Mouse (Mus musculus) megakaryocyte, embryonic 14.5 days (primary cell): ENCODE results near the gene Spg21. TPM values are rescaled to one million over a fixed set of nuclear protein-coding genes. Genes with fewer than 3 reads are reported as not detected.

Experiments
- H3K27me3 ChIP-seq: replicated peaks from 2 replicates; pipeline ENCODE3; 2012; ENCODE audit warnings: inconsistent platforms
- H3K36me3 ChIP-seq: replicated peaks from 2 replicates; pipeline ENCODE3; 2012; ENCODE audit warnings: low read length, inconsistent platforms, mixed read lengths
- H3K4me1 ChIP-seq: 2 replicates; pipeline ENCODE4 v1.6.1; 2012; ENCODE audit warnings: inconsistent platforms
- H3K4me3 ChIP-seq: replicated peaks from 2 replicates; pipeline ENCODE3; 2012; ENCODE audit warnings: moderate library complexity, mild to moderate bottlenecking, inconsistent platforms
- H3K9me3 ChIP-seq: 2 replicates; pipeline ENCODE4 v1.6.1; 2012; ENCODE audit warnings: inconsistent platforms
- FLI1 ChIP-seq: IDR thresholded peaks from 2 replicates; pipeline ENCODE4 v1.6.1; 2012; ENCODE audit warnings: low read length, inconsistent platforms, mixed read lengths
- GATA1 ChIP-seq: IDR thresholded peaks from 3 replicates; pipeline ENCODE4 v1.6.1; 2012; ENCODE audit warnings: mixed read lengths, low read length, inconsistent platforms, borderline replicate concordance
- polyA plus RNA-seq: library from polyadenylated mRNA; stranded (reverse); fragments of >175 nt; gene quantifications from 2 replicates; pipeline ENCODE4 v1.2.3, GENCODE M21; 2012; ENCODE audit warnings: low replicate concordance; ENCODE audit not compliant: insufficient read depth

The Spg21 gene
- polyA plus RNA-seq, 1 experiment: 10.3 TPM

DNA sequence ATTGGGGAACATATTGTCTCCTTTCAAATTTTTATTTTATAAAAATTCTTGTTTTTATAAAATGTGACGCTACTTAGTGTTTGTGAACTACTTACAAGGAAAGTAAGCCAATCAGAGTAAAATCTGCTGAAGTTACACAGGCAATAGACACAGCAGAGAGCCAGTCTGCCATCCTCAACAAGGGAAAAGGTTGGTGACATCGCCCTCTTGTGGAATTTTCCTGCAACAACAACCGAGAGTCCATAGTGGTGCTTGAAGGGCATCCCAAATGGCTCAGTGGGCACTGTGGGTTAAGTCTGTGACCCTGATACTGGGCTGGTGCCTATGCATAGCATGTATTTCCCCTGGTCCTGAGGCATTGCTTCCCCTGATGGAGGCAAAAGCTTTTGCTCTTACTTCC, 28.5 kb upstream of the Spg21 start:
- TF ChIP-seq FLI1: no peak
- no peak for TF ChIP-seq GATA1
- Histone ChIP-seq H3K9me3 (no peaks in the 10 kb centered on the region), H3K4me3 (no peak overlapping the region), H3K36me3 (no peaks in the 10 kb centered on the region), H3K27me3 (peaks cover 3% of the 10 kb centered on the region), H3K4me1 (peaks cover 26% of the 10 kb centered on the region)

- H3K4me3 ChIP-seq: no peak overlapping the region
- peaks cover 32% of the 10 kb centered on the region for H3K4me1 ChIP-seq
- H3K27me3 ChIP-seq: peaks cover 3% of the 10 kb centered on the region
- no peak for TF ChIP-seq GATA1
- no peak for TF ChIP-seq FLI1
- no peaks in the 10 kb centered on the region for H3K9me3 ChIP-seq
- H3K36me3 ChIP-seq: peaks cover 14% of the 10 kb centered on the region
Observed at GRCm38 (mm10) chr9:65434140-65434539, 26.6 kb upstream of the Spg21 start.

- Histone ChIP-seq H3K27me3 (peaks cover 3% of the 10 kb centered on the region), H3K4me3 (peak overlapping the region; percentile 50), H3K36me3 (peaks cover 23% of the 10 kb centered on the region), H3K9me3 (no peaks in the 10 kb centered on the region), H3K4me1 (peaks cover 32% of the 10 kb centered on the region)
- TF ChIP-seq FLI1 (no peak), GATA1 (no peak)
Observed at GRCm38 (mm10) chr9:65435211-65435610, 25.5 kb upstream of the Spg21 start.

DNA sequence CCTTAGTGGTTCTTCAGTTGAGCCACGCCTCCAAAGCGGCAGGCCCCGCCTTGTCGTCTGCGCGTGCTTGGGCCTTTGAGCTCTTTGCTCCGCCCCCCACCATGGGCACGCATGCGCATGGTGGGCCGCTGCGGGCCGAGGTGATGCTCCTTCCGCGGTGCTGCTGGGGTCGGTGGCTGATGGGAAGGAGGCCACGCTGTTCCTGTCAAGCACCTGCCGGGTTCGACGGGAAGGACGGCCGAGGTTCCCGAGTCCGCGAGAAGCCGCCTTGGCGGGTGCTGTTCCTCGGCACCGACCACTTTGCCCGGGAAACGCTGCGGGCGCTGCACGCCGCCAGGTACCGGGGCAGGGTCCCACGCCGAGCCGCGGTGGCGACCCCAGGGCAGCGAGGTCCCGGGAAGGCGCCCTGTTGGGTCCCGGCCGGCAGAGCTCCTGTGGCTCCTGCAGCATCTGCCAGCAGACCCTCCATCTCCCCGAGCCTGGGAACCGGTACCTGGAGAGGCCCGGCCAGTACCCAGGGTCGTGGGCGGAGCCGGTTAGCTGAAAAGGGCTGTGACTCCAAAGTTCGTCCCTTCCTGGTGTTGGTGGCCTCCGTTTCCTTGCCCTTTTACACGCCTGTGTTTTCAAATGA, 25.0 kb upstream of the Spg21 start, which contains the start of gene Mtfmt:
TSS of gene Mtfmt (plus strand) at position 112 of the 631 bp plus-strand sequence.
- Histone ChIP-seq H3K4me3 (peak within 1 kb of the TSS; percentile 99), H3K4me1 (peaks cover 32% of the 10 kb centered on the region), H3K36me3 (peaks cover 29% of the 10 kb centered on the region), H3K9me3 (no peaks in the 10 kb centered on the region), H3K27me3 (peaks cover 3% of the 10 kb centered on the region)
- TF ChIP-seq FLI1: no peak
- no peak for TF ChIP-seq GATA1

DNA sequence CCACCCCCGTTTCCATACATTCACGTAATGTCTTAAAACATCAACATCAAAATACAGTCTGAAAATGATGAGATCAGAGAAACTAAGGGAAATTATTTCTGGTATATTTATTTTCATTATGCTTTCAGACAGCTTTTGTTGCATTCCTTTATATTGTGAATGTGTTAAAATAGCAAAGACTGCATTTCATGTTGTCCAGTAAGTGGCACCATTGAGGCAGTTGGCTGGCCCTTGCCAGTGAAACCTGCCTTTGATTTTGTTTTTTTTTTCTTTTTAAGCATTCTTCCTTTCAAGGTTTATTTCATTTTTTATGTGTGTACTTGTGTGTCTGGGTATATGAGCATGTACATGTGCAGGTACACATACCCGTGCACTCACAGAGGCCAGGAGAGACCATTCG, 16.1 kb upstream of the Spg21 start:
- Histone ChIP-seq H3K4me1 (peaks cover 10% of the 10 kb centered on the region), H3K9me3 (no peaks in the 10 kb centered on the region), H3K36me3 (peaks cover 97% of the 10 kb centered on the region), H3K27me3 (no peaks in the 10 kb centered on the region), H3K4me3 (no peak overlapping the region)
- TF ChIP-seq GATA1: no peak
- no peak for TF ChIP-seq FLI1

- H3K4me3 ChIP-seq: no peak overlapping the region
- H3K36me3 ChIP-seq: peaks cover 95% of the 10 kb centered on the region
- H3K27me3 ChIP-seq: no peaks in the 10 kb centered on the region
- peaks cover 26% of the 10 kb centered on the region for H3K4me1 ChIP-seq
- no peaks in the 10 kb centered on the region for H3K9me3 ChIP-seq
- TF ChIP-seq FLI1: no peak
- no peak for TF ChIP-seq GATA1
Observed at GRCm38 (mm10) chr9:65447951-65448350, 12.8 kb upstream of the Spg21 start.

DNA sequence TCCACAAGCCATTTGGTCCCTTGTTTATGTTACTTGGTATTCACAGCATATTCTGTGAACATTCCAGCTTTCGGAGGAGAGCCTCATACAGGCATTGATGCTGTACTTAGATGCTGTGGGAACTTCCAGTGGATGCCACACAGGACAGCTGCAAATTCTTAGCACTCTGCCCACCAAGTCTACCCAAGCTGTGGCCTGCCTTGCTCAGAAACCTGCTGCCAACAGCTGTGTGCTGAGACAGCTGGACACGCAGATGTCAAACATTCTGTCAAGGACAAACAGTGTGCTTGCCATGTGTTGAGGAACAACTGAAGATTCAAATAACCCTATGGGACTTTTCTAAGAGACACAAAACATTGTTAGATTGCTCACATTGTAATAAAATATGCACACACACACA, 1.8 kb upstream of the Spg21 start:
- Histone ChIP-seq H3K4me1 (peaks cover 22% of the 10 kb centered on the region), H3K27me3 (peaks cover 30% of the 10 kb centered on the region), H3K4me3 (no peak overlapping the region), H3K36me3 (peaks cover 4% of the 10 kb centered on the region), H3K9me3 (no peaks in the 10 kb centered on the region)
- TF ChIP-seq GATA1 (no peak), FLI1 (no peak)

DNA sequence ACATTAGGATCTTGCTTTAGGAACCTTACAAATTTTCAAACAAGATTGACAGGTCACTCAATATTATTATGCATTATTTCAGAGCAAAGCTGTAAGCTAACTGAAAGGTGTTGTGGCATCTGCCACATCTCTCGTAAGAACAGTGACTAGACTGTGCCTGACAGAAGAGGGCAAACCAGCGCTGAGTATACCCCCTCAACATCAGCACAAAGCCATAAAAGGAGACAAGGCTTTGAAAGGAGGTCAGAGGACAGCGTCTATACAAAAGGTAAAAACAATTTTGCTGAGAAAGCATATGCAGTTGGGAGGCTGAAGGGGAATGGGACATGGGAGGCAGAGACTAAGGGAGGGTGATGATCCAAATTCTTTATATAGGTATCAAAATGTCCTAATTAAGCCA, 549 bp upstream of the Spg21 start:
- H3K9me3 ChIP-seq: no peaks in the 10 kb centered on the region
- peaks cover 4% of the 10 kb centered on the region for H3K36me3 ChIP-seq
- peaks cover 22% of the 10 kb centered on the region for H3K4me1 ChIP-seq
- H3K27me3 ChIP-seq: peaks cover 30% of the 10 kb centered on the region
- peak overlapping the region; percentile 53 for H3K4me3 ChIP-seq
- TF ChIP-seq GATA1: no peak
- no peak for TF ChIP-seq FLI1

DNA sequence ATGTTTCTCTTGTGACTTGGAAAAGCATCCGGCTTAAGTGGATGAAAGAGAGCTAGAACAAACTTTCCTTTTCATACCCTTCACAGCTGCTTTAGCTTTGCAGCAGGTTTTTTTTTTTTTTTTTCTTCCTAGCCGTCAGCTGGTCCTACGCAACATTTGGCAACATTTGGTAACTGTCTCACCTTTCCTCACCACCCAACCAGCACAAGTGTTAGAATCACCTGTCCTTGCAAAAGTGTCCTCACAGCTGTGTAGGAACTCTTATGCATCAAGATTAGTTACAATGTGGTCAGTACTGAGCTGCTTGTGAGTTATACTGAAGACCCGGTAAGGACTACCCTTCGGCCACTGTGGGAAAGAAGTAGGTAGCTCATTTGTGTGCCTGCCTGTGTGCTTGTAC, 1.8 kb downstream of the Spg21 start:
- TF ChIP-seq FLI1 (no peak), GATA1 (no peak)
- H3K27me3 ChIP-seq: peaks cover 19% of the 10 kb centered on the region
- H3K9me3 ChIP-seq: peaks cover 3% of the 10 kb centered on the region; the same call in 1 of the 2 replicates
- peaks cover 22% of the 10 kb centered on the region for H3K4me1 ChIP-seq
- no peak overlapping the region for H3K4me3 ChIP-seq
- peaks cover 20% of the 10 kb centered on the region for H3K36me3 ChIP-seq

DNA sequence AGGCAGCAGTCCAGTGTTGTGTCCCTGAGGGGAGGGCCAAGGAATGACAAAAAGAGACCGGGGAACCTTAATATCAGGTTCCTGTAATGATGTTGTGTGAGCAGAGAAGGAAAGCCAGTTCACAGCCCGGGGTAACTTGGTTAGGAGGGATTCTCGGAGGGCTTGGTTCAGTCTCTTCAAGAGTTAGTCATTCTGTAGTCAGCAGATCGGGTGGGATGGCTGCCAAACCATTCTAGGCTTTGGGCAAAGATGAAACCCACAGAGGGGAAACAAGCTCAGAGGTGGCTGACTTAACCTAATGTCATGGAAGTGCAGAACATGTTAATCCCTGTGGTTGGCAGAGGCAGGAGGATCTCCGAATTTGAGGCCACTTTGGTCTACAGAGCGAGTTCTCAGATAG, 3.4 kb downstream of the Spg21 start:
- Histone ChIP-seq H3K4me1 (peaks cover 22% of the 10 kb centered on the region), H3K27me3 (peaks cover 5% of the 10 kb centered on the region), H3K9me3 (peaks cover 3% of the 10 kb centered on the region; the same call in 1 of the 2 replicates), H3K4me3 (no peak overlapping the region), H3K36me3 (peaks cover 33% of the 10 kb centered on the region)
- TF ChIP-seq FLI1 (no peak), GATA1 (no peak)

GRCm38 (mm10) chr9:65465241-65465640, 4.5 kb downstream of the Spg21 start:
- Histone ChIP-seq H3K27me3 (no peaks in the 10 kb centered on the region), H3K4me1 (peaks cover 20% of the 10 kb centered on the region), H3K9me3 (peaks cover 3% of the 10 kb centered on the region; the same call in 1 of the 2 replicates), H3K36me3 (peaks cover 43% of the 10 kb centered on the region), H3K4me3 (no peak overlapping the region)
- no peak for TF ChIP-seq FLI1
- TF ChIP-seq GATA1: no peak
